Mouse (Mus musculus): Measurements from ENCODE around the gene Rassf5.

Gene Rassf5

GRCm38 (mm10) chr1:131245089-131245856 is at the start of gene Rassf5:
Rassf5 (minus strand) TSS chr1:131245258.
- peak; percentile 98 for DNase-seq

- no peak for DNase-seq
These were observed 48.8 kb upstream of the Rassf5 start for GRCm38 (mm10) chr1:131293922-131294250.

- DNase-seq: no peak
These were observed 48.3 kb upstream of the Rassf5 start for GRCm38 (mm10) chr1:131293221-131293921.

GRCm38 (mm10) chr1:131290648-131291047 is 45.6 kb upstream of the Rassf5 start:
- DNase-seq: no peak

- DNase-seq: no peak
These were observed 43.9 kb upstream of the Rassf5 start for GRCm38 (mm10) chr1:131288938-131289337.

- no peak for DNase-seq
These were observed 42.2 kb upstream of the Rassf5 start for GRCm38 (mm10) chr1:131287267-131287666.

GRCm38 (mm10) chr1:131286803-131287202 is 41.7 kb upstream of the Rassf5 start:
- peak; percentile 91 for DNase-seq

GRCm38 (mm10) chr1:131284616-131285015 is 39.6 kb upstream of the Rassf5 start:
- DNase-seq: no peak

GRCm38 (mm10) chr1:131284167-131284566 is 39.1 kb upstream of the Rassf5 start:
- no peak for DNase-seq

GRCm38 (mm10) chr1:131281731-131282130 is 36.7 kb upstream of the Rassf5 start:
- no peak for DNase-seq

GRCm38 (mm10) chr1:131280280-131280679 is 35.2 kb upstream of the Rassf5 start:
- DNase-seq: no peak

GRCm38 (mm10) chr1:131279456-131279776 is 34.4 kb upstream of the Rassf5 start, which contains the start of gene Ikbke:
Ikbke (minus strand) TSS chr1:131279606.
- no peak for DNase-seq

GRCm38 (mm10) chr1:131278606-131279455 is 33.8 kb upstream of the Rassf5 start:
- peak; percentile 92 for DNase-seq

GRCm38 (mm10) chr1:131276831-131277230 is 31.8 kb upstream of the Rassf5 start:
- DNase-seq: peak; percentile 93

- DNase-seq: peak; percentile 85
These were observed 30.5 kb upstream of the Rassf5 start for GRCm38 (mm10) chr1:131275577-131275976.

GRCm38 (mm10) chr1:131274725-131275539 is 29.9 kb upstream of the Rassf5 start:
- no peak for DNase-seq

- peak; percentile 90 for DNase-seq
These were observed 24.9 kb upstream of the Rassf5 start for GRCm38 (mm10) chr1:131269797-131270578.

GRCm38 (mm10) chr1:131268776-131269175 is 23.7 kb upstream of the Rassf5 start:
- no peak for DNase-seq

GRCm38 (mm10) chr1:131263905-131264304 is 18.8 kb upstream of the Rassf5 start:
- no peak for DNase-seq

- DNase-seq: no peak
These were observed 15.2 kb upstream of the Rassf5 start for GRCm38 (mm10) chr1:131260309-131260656.

- DNase-seq: no peak
These were observed 14.7 kb upstream of the Rassf5 start for GRCm38 (mm10) chr1:131259632-131260308.

Measured in heart, adult 11 months (tissue).